Mouse (Mus musculus) left cerebral cortex, postnatal 4 days (tissue): ENCODE measurements at regions not wholly inside any gene's neighbourhood (a gene's known extent, or its start where the extent isn't known, plus 50 kb on each side); places are given as distances from the start of the nearest gene placed in this dataset.

Experiments used
- DNase-seq: peaks from one replicate; pipeline ENCODE4 v3.0.0-alpha.2; 2022
- intact Hi-C: fragments of 180-260 bp; cut with DNase I; formaldehyde crosslinking; loops from one replicate; pipeline ENCODE4 v1.15.1; 2025

GRCm38 (mm10) chr2:161470844-161471243, 362.0 kb upstream of the Chd6 start:
- DNase-seq: no peak
- intact Hi-C loops: loop anchor here (10.0 kb wide), 1 partner anchor 1184 kb away; no protein-coding TSS in a partner anchor

GRCm38 (mm10) chr2:161470025-161470424, 361.1 kb upstream of the Chd6 start:
- no peak for DNase-seq
- intact Hi-C loops: loop anchor here (10.0 kb wide), 1 partner anchor 1185 kb away; no protein-coding TSS in a partner anchor

- intact Hi-C loops: no loop called here
- DNase-seq: no peak
Measured at GRCm38 (mm10) chr2:161467035-161467434, 358.2 kb upstream of the Chd6 start.

DNA sequence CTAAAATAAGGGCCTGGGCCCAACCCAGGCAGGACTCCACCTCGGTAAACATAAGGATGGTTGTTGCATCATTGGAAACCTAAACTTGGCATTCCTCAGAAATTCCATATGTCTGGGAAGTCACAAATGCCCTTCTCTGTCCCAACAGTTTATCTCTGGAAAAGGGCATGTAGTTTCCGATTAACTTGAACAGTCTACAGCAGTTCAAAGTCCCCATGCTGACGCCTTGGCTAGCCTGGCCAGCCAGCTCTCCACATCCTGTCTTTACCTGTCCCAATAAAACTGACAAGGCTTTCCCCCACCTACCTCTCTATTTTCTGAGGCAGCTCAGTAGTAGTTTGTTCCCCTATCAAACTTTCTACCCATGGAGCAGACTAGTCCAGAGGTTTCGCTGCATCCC, 351.7 kb upstream of the Chd6 start:
- DNase-seq: no peak
- intact Hi-C loops: no loop called here

DNA sequence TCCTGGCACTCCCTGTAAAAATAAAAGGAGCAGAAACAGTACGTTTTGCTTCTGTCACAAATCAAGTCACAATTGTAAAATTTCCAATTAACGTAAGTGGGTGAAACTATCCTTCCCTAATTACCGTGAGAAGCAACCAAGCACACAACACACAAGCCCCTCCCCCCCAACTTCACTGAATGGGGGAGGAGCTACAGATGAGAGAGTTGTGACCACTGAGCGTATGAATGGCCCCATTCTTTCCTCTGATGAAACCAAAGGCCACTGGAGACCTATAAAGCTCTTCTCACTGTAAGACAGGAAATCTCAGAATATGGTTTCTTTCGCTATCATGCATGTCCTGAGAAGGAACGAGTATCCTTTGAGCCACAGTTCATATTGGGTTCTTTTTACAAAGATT, 345.6 kb upstream of the Chd6 start:
- intact Hi-C loops: no loop called here
- no peak for DNase-seq

DNA sequence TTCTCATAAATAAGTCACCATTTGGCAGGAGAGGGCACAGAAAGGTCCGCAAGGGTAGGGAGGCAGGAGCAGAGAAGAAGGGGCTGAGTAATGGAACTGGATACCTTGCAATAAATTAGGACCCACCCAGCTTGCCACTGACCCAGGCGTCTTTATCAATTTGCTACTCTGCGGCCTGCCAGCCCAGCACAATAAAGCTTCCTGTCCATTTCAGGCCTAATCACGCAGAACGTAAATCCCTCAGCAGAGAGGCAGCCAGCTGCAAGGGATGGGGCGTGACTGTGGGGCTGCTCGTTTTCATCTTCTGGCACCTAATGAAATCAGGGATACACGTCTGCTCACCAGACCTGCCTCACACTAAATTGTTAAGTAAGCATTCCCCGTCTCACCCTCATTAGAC, 324.9 kb upstream of the Chd6 start:
- DNase-seq: no peak
- intact Hi-C loops: no loop called here

GRCm38 (mm10) chr2:161429294-161429693, 320.4 kb upstream of the Chd6 start:
- DNase-seq: no peak
- intact Hi-C loops: no loop called here

- intact Hi-C loops: no loop called here
Measured at GRCm38 (mm10) chr2:161425587-161425986, 316.7 kb upstream of the Chd6 start.

GRCm38 (mm10) chr2:161418062-161418461, 309.2 kb upstream of the Chd6 start:
- no peak for DNase-seq
- intact Hi-C loops: no loop called here

More at GRCm38 (mm10) chr2:161425587-161425986, 316.7 kb upstream of the Chd6 start:
- DNase-seq: no peak

- intact Hi-C loops: no loop called here
- DNase-seq: no peak
Measured at GRCm38 (mm10) chr2:161416218-161416927, 307.5 kb upstream of the Chd6 start.

DNA sequence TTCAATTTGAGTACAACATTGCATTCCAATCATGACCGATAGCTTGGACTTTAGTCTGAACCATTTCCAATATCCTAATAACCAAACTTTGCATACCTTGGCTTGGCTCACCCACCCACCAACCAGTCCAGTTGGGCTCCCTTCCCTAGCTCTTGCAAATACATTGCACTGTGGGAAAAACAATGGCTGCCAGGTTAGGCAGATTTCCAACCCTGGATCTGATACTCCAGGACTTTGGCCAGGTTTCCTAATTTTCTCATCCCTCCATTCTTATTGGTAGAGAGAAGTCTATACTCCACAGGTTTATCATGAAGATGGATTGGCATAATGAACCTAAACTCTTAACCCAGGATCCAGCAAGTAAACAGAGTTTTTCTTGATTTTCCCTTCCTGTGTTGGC, 299.4 kb upstream of the Chd6 start:
- intact Hi-C loops: no loop called here
- no peak for DNase-seq

DNA sequence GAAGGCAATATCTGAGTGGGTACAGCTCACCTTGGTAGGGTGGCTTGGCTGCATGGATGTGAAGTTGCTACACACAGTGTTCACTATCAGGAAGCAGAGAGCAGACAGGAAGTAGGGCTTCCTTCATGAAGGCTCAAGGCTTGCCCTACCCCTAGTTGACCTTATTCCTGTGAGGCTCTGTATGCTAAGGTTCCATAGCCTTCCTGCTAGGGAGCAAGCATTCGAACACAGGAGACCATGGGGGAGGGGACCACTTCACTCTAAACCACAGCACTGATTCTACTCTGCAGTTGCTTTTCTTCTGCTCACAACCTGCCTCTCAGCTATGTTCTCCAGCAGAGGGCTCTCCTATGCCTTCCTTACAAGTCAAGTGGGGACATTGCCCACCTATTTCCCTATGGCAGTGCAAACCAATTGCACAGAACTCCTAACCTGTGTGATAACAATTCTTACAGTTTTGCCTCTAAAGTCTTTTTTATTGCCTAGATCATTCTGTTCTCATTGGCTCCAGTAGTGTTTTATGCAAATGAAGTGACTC, 297.0 kb upstream of the Chd6 start:
- intact Hi-C loops: no loop called here
- no peak for DNase-seq

DNA sequence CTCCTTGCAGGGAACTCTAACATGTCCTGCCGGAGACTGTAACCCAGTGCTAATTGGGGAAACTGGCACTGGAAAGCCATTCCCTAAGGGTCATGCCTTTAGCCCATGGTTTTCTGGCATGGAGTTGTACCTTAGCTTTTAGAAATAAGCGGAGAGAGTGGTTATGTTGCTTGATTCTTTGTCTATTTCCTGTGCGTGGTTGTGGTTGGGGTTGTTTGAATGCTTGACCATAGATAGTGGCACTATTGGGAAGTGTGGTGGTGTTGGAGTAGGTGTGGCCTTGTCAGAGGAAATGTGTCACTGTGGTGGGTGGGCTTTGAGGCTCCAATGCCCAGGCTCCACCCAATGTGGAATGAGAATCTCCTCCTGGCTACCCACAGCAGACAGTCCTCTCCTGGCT, 289.2 kb upstream of the Chd6 start:
- no peak for DNase-seq
- intact Hi-C loops: no loop called here

GRCm38 (mm10) chr2:161390954-161391690, 282.2 kb upstream of the Chd6 start:
- intact Hi-C loops: no loop called here
- DNase-seq: peak; percentile 22

GRCm38 (mm10) chr2:161389318-161389835, 280.5 kb upstream of the Chd6 start:
- intact Hi-C loops: no loop called here

GRCm38 (mm10) chr2:161387054-161387453, 278.2 kb upstream of the Chd6 start:
- intact Hi-C loops: no loop called here
- no peak for DNase-seq

More at GRCm38 (mm10) chr2:161389318-161389835, 280.5 kb upstream of the Chd6 start:
- no peak for DNase-seq

DNA sequence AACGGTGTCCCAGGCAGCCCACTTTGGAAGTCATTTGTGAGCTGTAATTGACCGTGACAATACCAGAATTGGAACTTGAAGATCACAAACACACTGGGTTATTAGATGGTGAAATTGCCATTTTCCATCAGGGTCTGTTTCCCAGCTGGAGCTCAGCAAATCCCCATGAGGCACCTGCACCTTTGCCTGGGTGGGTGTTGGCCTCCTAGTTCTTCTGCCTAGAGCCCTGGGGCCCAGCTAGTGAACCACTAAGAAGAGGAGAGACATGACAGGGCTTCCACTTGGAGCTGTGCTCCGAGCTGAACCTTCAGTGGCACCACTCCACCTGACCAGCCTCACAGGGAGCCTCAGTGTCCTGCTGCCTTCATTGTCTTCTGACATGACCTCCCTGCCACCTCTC, 273.5 kb upstream of the Chd6 start:
- no peak for DNase-seq
- intact Hi-C loops: no loop called here

DNA sequence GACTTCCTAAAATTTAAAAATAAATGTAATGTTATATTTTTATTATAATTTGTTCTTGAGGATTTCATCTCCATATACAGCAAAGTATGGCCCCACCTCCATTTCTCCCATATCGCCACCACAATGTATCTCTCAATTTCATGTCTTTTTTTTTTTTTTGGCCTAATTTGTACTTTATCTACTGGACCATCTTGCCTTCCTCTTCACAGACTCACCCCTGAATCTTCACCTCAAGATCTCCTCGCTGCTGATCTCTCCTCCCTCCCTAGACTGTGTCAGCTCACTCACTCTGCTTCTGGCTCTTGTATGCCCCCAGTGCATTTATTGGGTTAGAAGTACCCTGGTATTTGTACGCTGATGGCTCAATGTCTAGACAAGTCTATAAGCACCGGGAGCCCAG, 269.4 kb upstream of the Chd6 start:
- intact Hi-C loops: no loop called here
- no peak for DNase-seq

DNA sequence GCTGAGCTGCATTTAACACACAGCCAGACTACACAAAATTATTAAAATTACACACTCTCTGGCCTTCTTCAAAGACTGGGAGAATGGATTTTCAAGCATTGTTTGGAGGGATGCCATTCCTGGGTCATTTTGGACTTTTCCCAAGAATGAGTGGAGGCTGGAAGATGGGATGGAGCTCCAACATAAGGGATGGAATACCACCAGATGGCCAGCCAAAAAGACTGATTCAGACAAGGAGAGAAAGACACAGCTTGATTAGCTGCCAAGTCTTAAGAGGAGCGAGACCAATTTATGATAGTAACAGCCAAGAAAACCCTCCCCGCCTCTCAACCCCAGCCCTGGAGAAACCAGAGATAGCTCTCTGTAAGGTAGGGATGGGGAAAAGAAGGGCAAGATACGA, 253.4 kb upstream of the Chd6 start:
- peak; percentile 70 for DNase-seq
- intact Hi-C loops: no loop called here

GRCm38 (mm10) chr2:161349110-161349509, 240.2 kb upstream of the Chd6 start:
- intact Hi-C loops: no loop called here
- peak; percentile 42 for DNase-seq

DNA sequence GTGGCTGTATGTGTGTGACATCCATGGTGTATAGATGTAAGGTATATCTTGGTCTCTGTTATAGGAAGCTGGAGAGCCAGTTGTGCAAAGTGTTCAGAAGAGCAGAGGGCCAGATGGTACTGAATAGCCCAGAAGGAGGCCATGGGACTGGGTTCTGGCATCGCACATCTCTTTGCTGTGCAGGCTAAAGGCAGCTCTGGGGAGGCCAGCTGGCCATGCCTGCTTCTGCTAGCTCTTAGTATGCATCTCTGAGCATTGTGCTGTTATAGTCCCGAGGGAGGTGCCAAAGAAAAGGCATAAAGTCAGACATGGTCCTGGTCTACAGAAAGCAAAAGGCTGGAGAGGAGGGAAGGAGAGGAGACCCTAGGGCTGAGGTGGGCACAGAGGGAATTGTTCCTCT, 235.1 kb upstream of the Chd6 start:
- intact Hi-C loops: no loop called here
- DNase-seq: peak; percentile 48

- intact Hi-C loops: no loop called here
- DNase-seq: no peak
Measured at GRCm38 (mm10) chr2:161342648-161343047, 233.8 kb upstream of the Chd6 start.
